Mouse (Mus musculus) urinary bladder, adult 18-20 months (tissue): Measurements from ENCODE around the gene Bbc3.
A peak's percentile ranks its signal among the peaks of the same experiment; 100 is the strongest.

Experiments
- DNase-seq, 2 experiments: peaks; one replicate each; pipeline ENCODE4 v3.0.0; 2022; ENCODE audit warnings: low spot score in 2 of 2, mixed read lengths in 2 of 2

Gene Bbc3

GRCm38 (mm10) chr7:16315222-16315759 is 7.1 kb downstream of the Bbc3 start:
- DNase-seq, result no peak

- no peak for DNase-seq
These were observed 8.9 kb downstream of the Bbc3 start for GRCm38 (mm10) chr7:16317094-16317493.

- DNase-seq, result no peak
These were observed 11.0 kb downstream of the Bbc3 start for GRCm38 (mm10) chr7:16319216-16319615.

- DNase-seq, result no peak
These were observed 12.3 kb downstream of the Bbc3 start for GRCm38 (mm10) chr7:16320479-16320878.

- no peak for DNase-seq
These were observed 16.5 kb downstream of the Bbc3 start for GRCm38 (mm10) chr7:16324661-16325060.

- DNase-seq, result peak; percentile 26 to 58
These were observed 17.9 kb downstream of the Bbc3 start for GRCm38 (mm10) chr7:16325920-16326606.

- no peak for DNase-seq
These were observed 18.4 kb downstream of the Bbc3 start for GRCm38 (mm10) chr7:16326607-16326971.

GRCm38 (mm10) chr7:16329146-16329545 is 21.0 kb downstream of the Bbc3 start:
- no peak for DNase-seq

GRCm38 (mm10) chr7:16337733-16338132 is 29.5 kb downstream of the Bbc3 start:
- DNase-seq, result no peak

- no peak for DNase-seq
These were observed 36.4 kb downstream of the Bbc3 start for GRCm38 (mm10) chr7:16344598-16344997.

- DNase-seq, result no peak
These were observed 37.1 kb downstream of the Bbc3 start for GRCm38 (mm10) chr7:16345297-16345696.

GRCm38 (mm10) chr7:16349999-16350398 is 41.8 kb downstream of the Bbc3 start:
- no peak for DNase-seq

- no peak for DNase-seq
These were observed 47.8 kb downstream of the Bbc3 start for GRCm38 (mm10) chr7:16355854-16356594.

GRCm38 (mm10) chr7:16357602-16358001 is 49.4 kb downstream of the Bbc3 start:
- DNase-seq, result no peak

GRCm38 (mm10) chr7:16364319-16364718 is 56.1 kb downstream of the Bbc3 start:
- no peak for DNase-seq

- no peak for DNase-seq
These were observed 56.8 kb downstream of the Bbc3 start for GRCm38 (mm10) chr7:16364901-16365500.

GRCm38 (mm10) chr7:16366133-16366646 is 58.0 kb downstream of the Bbc3 start:
- DNase-seq, result peak in 1 of 2 experiments; percentile 33

- no peak for DNase-seq
These were observed 58.5 kb downstream of the Bbc3 start for GRCm38 (mm10) chr7:16366669-16367068.
